Mouse (Mus musculus) MEL (cell line): ENCODE measurements around the gene Aldh16a1.
A peak's percentile ranks its signal among the peaks of the same experiment; 100 is the strongest.

Source experiments
- CTCF ChIP-seq, 3 experiments: IDR thresholded peaks in 2 of 3; conservative IDR thresholded peaks in 1 of 3; 2 replicates each; pipeline ENCODE4 v1.5.1; 2011 to 2012; ENCODE audit warnings: low read length in 3 of 3, low read depth in 2 of 3, mild to moderate bottlenecking in 2 of 3, improper control_type of control experiment in 1 of 3, inconsistent platforms in 1 of 3, mixed read lengths in 1 of 3, moderate library complexity in 1 of 3; ENCODE audit not compliant: control insufficient read depth in 1 of 3, insufficient read depth in 1 of 3, poor library complexity in 1 of 3, severe bottlenecking in 1 of 3
- E2F4 ChIP-seq: IDR thresholded peaks from 2 replicates; pipeline ENCODE4 v1.6.1; 2011; ENCODE audit warnings: low read depth, low read length, improper control_type of control experiment, borderline replicate concordance
- EP300 ChIP-seq, 2 experiments: IDR thresholded peaks; 2 replicates each; pipeline ENCODE4 v1.6.1; 2011; ENCODE audit warnings: improper control_type of control experiment in 2 of 2, low read length in 2 of 2, low read depth in 1 of 2, mild to moderate bottlenecking in 1 of 2
- ETS1 ChIP-seq: IDR thresholded peaks from 2 replicates; pipeline ENCODE4 v1.6.1; 2012; ENCODE audit warnings: low read depth, mild to moderate bottlenecking, inconsistent platforms, low read length, improper control_type of control experiment, moderate library complexity
- GATA1 ChIP-seq: IDR thresholded peaks from 2 replicates; pipeline ENCODE4 v1.6.1; 2011; ENCODE audit warnings: low read depth, low read length, improper control_type of control experiment
- MAFK ChIP-seq: IDR thresholded peaks from 2 replicates; pipeline ENCODE4 v1.6.1; 2011; ENCODE audit warnings: low read depth, mild to moderate bottlenecking, low read length, improper control_type of control experiment, borderline replicate concordance
- MEF2A ChIP-seq: IDR thresholded peaks from 2 replicates; pipeline ENCODE4 v1.6.1; 2014; ENCODE audit warnings: low read depth, mild to moderate bottlenecking, inconsistent platforms, low read length, improper control_type of control experiment; ENCODE audit not compliant: poor library complexity, insufficient replicate concordance, severe bottlenecking; ENCODE audit errors: extremely low read depth
- NELFE ChIP-seq: IDR thresholded peaks from 2 replicates; pipeline ENCODE4 v1.6.1; 2011; ENCODE audit warnings: low read depth, low read length, improper control_type of control experiment
- POLR2A ChIP-seq, 2 experiments: IDR thresholded peaks; 2 replicates each; pipeline ENCODE4 v1.6.1; 2011 to 2012; ENCODE audit warnings: low read length in 2 of 2, mild to moderate bottlenecking in 2 of 2, control low read depth in 1 of 2, improper control_type of control experiment in 1 of 2, low read depth in 1 of 2, moderate library complexity in 1 of 2; ENCODE audit not compliant: control insufficient read depth in 1 of 2, insufficient read depth in 1 of 2, poor library complexity in 1 of 2
- TAL1 ChIP-seq: IDR thresholded peaks from 2 replicates; pipeline ENCODE4 v1.6.1; 2012; ENCODE audit warnings: mild to moderate bottlenecking, inconsistent platforms, low read length, moderate library complexity, mixed read lengths
- TCF12 ChIP-seq: IDR thresholded peaks from 2 replicates; pipeline ENCODE4 v1.6.1; 2014; ENCODE audit warnings: low read depth, mild to moderate bottlenecking, inconsistent platforms, low read length, improper control_type of control experiment, moderate library complexity
- USF1 ChIP-seq: IDR thresholded peaks from 2 replicates; pipeline ENCODE4 v1.6.1; 2014; ENCODE audit warnings: low read depth, mild to moderate bottlenecking, inconsistent platforms, low read length, improper control_type of control experiment, moderate library complexity
- ZKSCAN1 ChIP-seq: IDR thresholded peaks from 2 replicates; pipeline ENCODE4 v1.6.1; 2012; ENCODE audit warnings: low read depth, mild to moderate bottlenecking, inconsistent platforms, low read length, improper control_type of control experiment, moderate library complexity

- no peak for TF ChIP-seq E2F4
- TF ChIP-seq NELFE = peak; percentile 56
- TF ChIP-seq CTCF (IDR thresholded peaks at IDR 0.05 in 2 of 3, conservative IDR thresholded peaks at IDR 0.05 in 1 of 3; ENCODE audit: control insufficient read depth in 1 of 3, insufficient read depth in 1 of 3, low read depth in 2 of 3, low read length in 3 of 3, poor library complexity in 1 of 3, severe bottlenecking in 1 of 3) = peak; percentile 91 to 96 (median 92)
- peak; percentile 95 for TF ChIP-seq ETS1
- peak in 1 of 2 experiments; percentile 58; a peak in 1 of 4 replicates for TF ChIP-seq EP300 (IDR thresholded peaks at IDR 0.05; ENCODE audit: low read depth in 1 of 2, low read length in 2 of 2)
- TF ChIP-seq GATA1 = no peak
- TF ChIP-seq TAL1 = no peak
- TF ChIP-seq USF1 = no peak
- no peak for TF ChIP-seq ZKSCAN1
- TF ChIP-seq MEF2A = no peak
- no peak for TF ChIP-seq MAFK
- TF ChIP-seq POLR2A (IDR thresholded peaks at IDR 0.05; ENCODE audit: control insufficient read depth in 1 of 2, insufficient read depth in 1 of 2, low read depth in 1 of 2, low read length in 2 of 2, poor library complexity in 1 of 2) = peak; percentile 54 to 60; a peak in 2 of 4 replicates
- TF ChIP-seq TCF12 = peak; percentile 59
Measured at GRCm38 (mm10) chr7:45135993-45136567, 18.3 kb downstream of the Aldh16a1 start, which contains the start of the genes Gm45713 and Flt3l.
